Mouse (Mus musculus) embryonic fibroblast, embryonic 13.5 days (primary cell): ENCODE measurements at regions not wholly inside any gene's neighbourhood (a gene's known extent, or its start where the extent isn't known, plus 50 kb on each side); places are given as distances from the start of the nearest gene placed in this dataset.

ENCODE experiments used
- CTCF ChIP-seq: IDR thresholded peaks from 2 replicates; pipeline ENCODE4 v1.5.1; 2011; ENCODE audit warnings: mild to moderate bottlenecking, control low read depth, low read length, moderate library complexity, borderline replicate concordance; ENCODE audit not compliant: insufficient read depth
- POLR2A ChIP-seq: IDR thresholded peaks from 2 replicates; pipeline ENCODE4 v1.6.1; 2011; ENCODE audit warnings: low read depth, mild to moderate bottlenecking, control low read depth, low read length, moderate library complexity

- TF ChIP-seq CTCF = no peak
- no peak for TF ChIP-seq POLR2A
These were observed 226.4 kb upstream of the Adamts16 start for GRCm38 (mm10) chr13:71068011-71068410.
